19 mouse cellular contexts compared by ENCODE assay signal in genomic region chr15:80614500-80615289, GRCm38 (mm10). TPM values are rescaled to one million over a fixed set of nuclear protein-coding genes. Genes with fewer than 3 reads are reported as not detected.
DNase-seq lines count a peak whose midpoint lies in the region; ATAC-seq and TF ChIP-seq lines count a peak whose summit lies in the region.
"Had no signal": no experiment of that assay in that cellular context is flagged by ENCODE, and none has a peak within 500 bp of the region (broad histone marks: within the 10 kb centered on the region; RNA-seq: fewer than 3 reads in every experiment).

No protein-coding gene starts in this region.

- no peak overlapping the region for H3K4me3 ChIP-seq in layer of hippocampus, adult 2 months
- peak overlapping the region; percentile 35; the same call in 1 of the 2 replicates for H3K4me3 ChIP-seq in E14TG2a.4 (replicated peaks; ENCODE audit: low read length)
- H3K4me3 ChIP-seq: embryonic facial prominence, embryonic 12.5 days had no signal

- H3K27me3 ChIP-seq in E14TG2a.4 (ENCODE audit: insufficient read depth, low read length) = peaks cover 29% of the 10 kb centered on the region

- peaks cover 53% of the 10 kb centered on the region for H3K4me1 ChIP-seq in E14TG2a.4 (replicated peaks; ENCODE audit: low read depth, low read length)

- peak overlapping the region; percentile 39; the same call in 1 of the 2 replicates for H3K27ac ChIP-seq in layer of hippocampus, adult 2 months
- H3K27ac ChIP-seq: embryonic facial prominence, embryonic 12.5 days; liver, embryonic 14.5 days had no signal

- no peak for DNase-seq in layer of hippocampus, adult 2 months (ENCODE audit: low spot score in 2 of 2)
- no peak for DNase-seq in layer of hippocampus, adult 9-11 months
- DNase-seq in thymus, postnatal 0 days (ENCODE audit: low spot score) = peak; percentile 68
- DNase-seq in adipocyte (ENCODE audit: low spot score) = no peak
- DNase-seq in gastrocnemius, adult 18-20 months (ENCODE audit: low spot score) = no peak
- DNase-seq: adrenal gland, postnatal 36 days; cerebellum, adult 9-10 months; heart, postnatal 10 days had no signal

- H3K36me3 ChIP-seq in E14TG2a.4 (ENCODE audit: insufficient read depth, low read length) = no peaks in the 10 kb centered on the region
- H3K36me3 ChIP-seq: embryonic facial prominence, embryonic 12.5 days had no signal

- H3K9me3 ChIP-seq in E14TG2a.4 (ENCODE audit: low read length) = no peaks in the 10 kb centered on the region
- H3K9me3 ChIP-seq: embryonic facial prominence, embryonic 12.5 days had no signal

- no peak for TF ChIP-seq CTCF in layer of hippocampus, adult 2 months (conservative IDR thresholded peaks at IDR 0.05)
- TF ChIP-seq CTCF in E14TG2a.4 (conservative IDR thresholded peaks at IDR 0.05; ENCODE audit: low read length) = no peak

- ATAC-seq in megakaryocyte progenitor cell, adult 5-6 weeks (replicated peaks; ENCODE audit: poor library complexity) = peak; percentile 65
- no peak for ATAC-seq in cerebellum, adult (ENCODE audit: insufficient number of reproducible peaks, low FRiP score, low TSS enrichment)
- ATAC-seq: inflammation-experienced regulatory T-cells, adult 6 months had no signal

RNA-seq across cellular contexts. Expression of gene Grap2, which starts 42.3 kb away (rescaled TPM):
- total RNA-seq in layer of hippocampus, adult 2 months (2021) = under 1 TPM; 0.22 to 0.28 TPM
- total RNA-seq in megakaryocyte progenitor cell, adult 5-6 weeks (2015) = 0.05 and 1.2 TPM in 2 replicates
- total RNA-seq in megakaryocyte progenitor cell, adult 5-6 weeks (2017) = 1.5 and 1.8 TPM in 2 replicates
- 90.8 and 112 TPM in 2 replicates for polyA plus RNA-seq in thymus, postnatal 0 days (2015; fragmentation: Nextera tagmentation; extraction: Ambion mirVana)
- total RNA-seq in gastrocnemius, adult 18-20 months (2021) = under 1 TPM; 0.18 to 0.31 TPM

RNA-seq across cellular contexts. Expression of gene Enthd1, which starts 49.7 kb away (rescaled TPM):
- total RNA-seq in layer of hippocampus, adult 2 months (2021) = not detected
- not detected in 2 replicates for total RNA-seq in megakaryocyte progenitor cell, adult 5-6 weeks (2015)
- total RNA-seq in megakaryocyte progenitor cell, adult 5-6 weeks (2017) = not detected in 2 replicates
- 0.17 and 0.33 TPM in 2 replicates for polyA plus RNA-seq in thymus, postnatal 0 days (2015; fragmentation: Nextera tagmentation; extraction: Ambion mirVana)
- not detected for total RNA-seq in gastrocnemius, adult 18-20 months (2021)
- total RNA-seq: adrenal gland, postnatal 36 days; gastrocnemius, postnatal 4 days; heart, postnatal 10 days; left cerebral cortex, postnatal 25 days had no signal
- polyA plus RNA-seq: embryonic facial prominence, embryonic 12.5 days; forebrain, embryonic 11.5 days; large intestine, adult 2 months; liver, embryonic 14.5 days; stomach, embryonic 16.5 days had no signal

RNA-seq across cellular contexts. Expression of gene Fam83f, which starts 57.0 kb away (rescaled TPM):
- under 1 TPM in 1 of 2 experiments, not detected in 1; 0.15 TPM for total RNA-seq in layer of hippocampus, adult 2 months (2021)
- total RNA-seq in megakaryocyte progenitor cell, adult 5-6 weeks (2015) = 0.05 and 0.20 TPM in 2 replicates
- 0.10 and 0.42 TPM in 2 replicates for total RNA-seq in megakaryocyte progenitor cell, adult 5-6 weeks (2017)
- polyA plus RNA-seq in thymus, postnatal 0 days (2015; fragmentation: Nextera tagmentation; extraction: Ambion mirVana) = 5.1 and 5.4 TPM in 2 replicates
- total RNA-seq in gastrocnemius, adult 18-20 months (2021) = under 1 TPM; 0.09 to 0.17 TPM
- polyA plus RNA-seq: inflammation-experienced regulatory T-cells, adult 6 months had no signal
